Mouse (Mus musculus) gastrocnemius, adult 18-20 months (tissue): ENCODE data around the gene Hdac10. TPM values are rescaled to one million over a fixed set of nuclear protein-coding genes. Genes with fewer than 3 reads are reported as not detected.

Experiments
- DNase-seq: peaks from one replicate; pipeline ENCODE4 v3.0.0; 2021; ENCODE audit warnings: low spot score
- microRNA-seq: library from miRNA; unstranded; fragments of <30 nt; microRNA quantifications from one replicate; pipeline ENCODE4 v1.2.0, GENCODE M21; 2021
- total RNA-seq, 2 experiments: library from RNA; stranded (reverse); gene quantifications; 2 replicates each; pipeline ENCODE4 v1.2.3; 2021

Hdac10 gene
- total RNA-seq, 2 experiments from 2014 or later = 5.7 to 5.9 TPM

DNA sequence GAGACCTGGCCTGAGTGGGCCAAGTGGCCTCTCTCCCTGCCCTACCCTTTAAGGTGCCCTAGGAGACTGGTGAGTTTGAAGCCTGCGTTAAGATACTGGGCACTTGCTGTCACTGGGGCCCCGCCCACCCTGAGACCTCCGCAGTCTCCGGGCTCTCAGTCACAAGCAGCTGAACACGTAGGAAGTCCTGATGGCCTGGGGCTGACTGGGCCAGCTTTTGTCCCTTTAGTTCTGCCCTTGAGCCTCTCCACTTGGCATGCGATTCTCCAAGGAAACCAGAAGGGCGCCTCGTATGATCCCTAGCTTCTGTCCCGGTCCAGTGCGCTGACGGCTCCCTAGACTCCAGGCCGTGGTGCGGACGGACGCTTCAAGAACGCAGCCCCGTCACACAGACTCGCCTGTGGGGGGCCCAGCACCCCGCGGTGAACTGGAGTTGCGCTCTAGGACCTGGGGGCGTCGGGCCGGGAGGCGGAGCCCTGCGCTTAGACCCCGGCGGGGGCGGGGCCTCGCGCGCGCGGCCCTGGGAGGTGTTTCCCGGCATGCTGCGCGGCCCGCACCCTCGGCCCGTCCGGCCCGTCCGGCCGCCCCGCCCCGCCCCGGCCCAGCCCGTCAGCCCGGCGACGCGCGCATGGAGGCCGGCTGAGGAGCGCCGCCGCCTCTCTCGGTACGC, 52.9 kb downstream of the Hdac10 start:
- DNase-seq = peak; percentile 84

- DNase-seq = peak; percentile 24
These were observed 53.7 kb downstream of the Hdac10 start, which contains the start of gene Trabd for GRCm38 (mm10) chr15:89074613-89075477. Gene Trabd (plus strand): TSS chr15:89075124.

DNA sequence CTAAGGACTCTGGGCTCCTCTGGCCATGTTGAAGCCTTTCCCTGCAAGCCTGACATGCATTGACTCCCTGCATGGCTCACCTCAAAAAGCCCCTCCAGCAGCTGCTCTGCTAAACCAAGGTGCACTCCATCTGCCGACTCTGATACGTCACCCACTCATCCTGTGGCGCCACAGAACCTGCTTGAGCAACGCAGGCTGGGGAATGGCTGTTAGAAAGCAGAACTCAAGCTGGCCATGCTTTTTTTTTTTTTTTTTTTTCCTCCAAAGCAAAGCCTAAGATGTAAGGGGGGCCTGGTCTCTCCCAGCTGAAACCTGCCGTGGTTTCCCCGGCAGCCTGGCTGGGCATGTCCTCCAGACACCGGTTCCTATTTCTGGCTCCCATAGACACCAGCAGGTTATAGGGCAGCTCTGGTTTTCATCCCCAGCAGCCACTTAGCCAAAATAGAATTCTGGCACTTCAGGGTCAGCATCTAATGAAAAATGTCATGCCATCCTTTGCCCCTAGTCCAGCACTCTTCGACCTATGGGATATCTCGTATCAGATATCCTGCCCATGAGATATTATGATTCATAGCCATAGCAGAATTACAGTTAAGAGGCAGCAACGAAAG, 54.4 kb downstream of the Hdac10 start:
- DNase-seq = no peak

Small RNAs within 50 kb of the gene (microRNA-seq; reads per million reads assigned to microRNA genes)
- not detected for gene Mir7118

Other genes starting within 250 kb of the Hdac10 start
- not detected for gene Ttll8, start 174.3 kb downstream of the Hdac10 start, total RNA-seq
- gene Mlc1, start 149.7 kb downstream of the Hdac10 start, total RNA-seq = not detected
- not detected for gene Mov10l1, start 145.8 kb downstream of the Hdac10 start, total RNA-seq
- not detected for gene Panx2, start 69.0 kb downstream of the Hdac10 start, total RNA-seq
- 10 to 100 TPM; 31.6 to 36.1 TPM for gene Trabd, start 53.6 kb downstream of the Hdac10 start, total RNA-seq
- gene Selenoo, start 39.6 kb downstream of the Hdac10 start, total RNA-seq = 10 to 100 TPM; 14.7 to 15.5 TPM
- 1 to 10 TPM; 6.9 to 8.4 TPM for gene Tubgcp6, start 5.6 kb downstream of the Hdac10 start, total RNA-seq
- gene Mapk12, start 12.0 kb upstream of the Hdac10 start, total RNA-seq = 100 to 1,000 TPM; 142 to 145 TPM
- gene Mapk11, start 20.9 kb upstream of the Hdac10 start, total RNA-seq = 1 to 10 TPM in 1 of 2 experiments, under 1 TPM in 1; 0.89 to 1.9 TPM
- gene Plxnb2, start 52.1 kb upstream of the Hdac10 start, total RNA-seq = 1 to 10 TPM; 4.0 to 8.2 TPM
- gene Dennd6b, start 67.8 kb upstream of the Hdac10 start, total RNA-seq = 1 to 10 TPM; 8.8 to 9.6 TPM
- 10 to 100 TPM; 90.7 to 93.0 TPM for gene Ppp6r2, start 82.9 kb upstream of the Hdac10 start, total RNA-seq
- 10 to 100 TPM; 59.4 to 61.0 TPM for gene Sbf1, start 186.6 kb upstream of the Hdac10 start, total RNA-seq
- gene Adm2, start 194.0 kb upstream of the Hdac10 start, total RNA-seq = not detected
- gene Miox, start 205.7 kb upstream of the Hdac10 start, total RNA-seq = under 1 TPM in 1 of 2 experiments, not detected in 1; 0.48 TPM
- 10 to 100 TPM; 11.4 to 12.5 TPM for gene Lmf2, start 227.0 kb upstream of the Hdac10 start, total RNA-seq
- 10 to 100 TPM; 39.2 to 46.1 TPM for gene Ncaph2, start 227.0 kb upstream of the Hdac10 start, total RNA-seq
- 10 to 100 TPM; 12.4 to 13.9 TPM for gene Sco2, start 245.1 kb upstream of the Hdac10 start, total RNA-seq
- gene Tymp, start 248.3 kb upstream of the Hdac10 start, total RNA-seq = under 1 TPM; 0.31 to 0.43 TPM